Mouse (Mus musculus): ENCODE measurements at regions not wholly inside any gene's neighbourhood (a gene's known extent, or its start where the extent isn't known, plus 50 kb on each side); places are given as distances from the start of the nearest gene placed in this dataset.

GRCm38 (mm10) chr5:146684429-146684828 lies 99.4 kb upstream of the Gpr12 start:
- H3K9me3 ChIP-seq (ENCODE audit: control insufficient read depth, low read length): no peaks in the 10 kb centered on the region
- ATAC-seq (replicated peaks; ENCODE audit: low FRiP score) (no peak), DNase-seq (ENCODE audit: low spot score) (no peak)
- H3K27me3 ChIP-seq (replicated peaks; ENCODE audit: control insufficient read depth, insufficient read depth, low read length): 0 out of 2 replicates have a peak, but pooled peaks cover 4% of the 10 kb centered on the region
- H3K4me1 ChIP-seq (replicated peaks; ENCODE audit: control insufficient read depth, insufficient read depth, low read length): peaks cover 8% of the 10 kb centered on the region
- 54% methylated on average over 3 of the region's 3 CpGs for WGBS
- no peak overlapping the region for H3K27ac ChIP-seq (ENCODE audit: low read depth, low read length)
- no peaks in the 10 kb centered on the region for H3K36me3 ChIP-seq (ENCODE audit: control insufficient read depth, insufficient read depth, low read length)
- H3K4me3 ChIP-seq (ENCODE audit: low read depth, low read length): no peak overlapping the region
- no peak overlapping the region for H3K4me2 ChIP-seq
- H3K9ac ChIP-seq (ENCODE audit: low read depth, low read length): no peak overlapping the region

GRCm38 (mm10) chr5:146683554-146683953 lies 98.5 kb upstream of the Gpr12 start:
- no peaks in the 10 kb centered on the region for H3K9me3 ChIP-seq (ENCODE audit: control insufficient read depth, low read length)
- no peak for ATAC-seq (replicated peaks; ENCODE audit: low FRiP score)
- 59% methylated on average over 8 of the region's 8 CpGs for WGBS
- peaks cover 17% of the 10 kb centered on the region for H3K4me1 ChIP-seq (replicated peaks; ENCODE audit: control insufficient read depth, insufficient read depth, low read length)
- H3K4me2 ChIP-seq: no peak overlapping the region
- H3K9ac ChIP-seq (ENCODE audit: low read depth, low read length): no peak overlapping the region
- H3K4me3 ChIP-seq (ENCODE audit: low read depth, low read length): no peak overlapping the region
- H3K27me3 ChIP-seq (replicated peaks; ENCODE audit: control insufficient read depth, insufficient read depth, low read length): 0 out of 2 replicates have a peak, but pooled peaks cover 4% of the 10 kb centered on the region
- no peak overlapping the region for H3K27ac ChIP-seq (ENCODE audit: low read depth, low read length)
- no peak for DNase-seq (ENCODE audit: low spot score)
- H3K36me3 ChIP-seq (ENCODE audit: control insufficient read depth, insufficient read depth, low read length): no peaks in the 10 kb centered on the region

GRCm38 (mm10) chr5:146682893-146683292 lies 97.9 kb upstream of the Gpr12 start:
- H3K4me3 ChIP-seq (ENCODE audit: low read depth, low read length): no peak overlapping the region
- WGBS: 52% methylated on average over 5 of the region's 5 CpGs
- 0 out of 2 replicates have a peak, but pooled peaks cover 4% of the 10 kb centered on the region for H3K27me3 ChIP-seq (replicated peaks; ENCODE audit: control insufficient read depth, insufficient read depth, low read length)
- no peak overlapping the region for H3K27ac ChIP-seq (ENCODE audit: low read depth, low read length)
- no peak overlapping the region for H3K9ac ChIP-seq (ENCODE audit: low read depth, low read length)
- DNase-seq (ENCODE audit: low spot score): no peak
- H3K36me3 ChIP-seq (ENCODE audit: control insufficient read depth, insufficient read depth, low read length): no peaks in the 10 kb centered on the region
- H3K9me3 ChIP-seq (ENCODE audit: control insufficient read depth, low read length): no peaks in the 10 kb centered on the region
- H3K4me2 ChIP-seq: no peak overlapping the region
- ATAC-seq (replicated peaks; ENCODE audit: low FRiP score): no peak
- H3K4me1 ChIP-seq (replicated peaks; ENCODE audit: control insufficient read depth, insufficient read depth, low read length): peaks cover 22% of the 10 kb centered on the region

GRCm38 (mm10) chr5:146681512-146681911 lies 96.5 kb upstream of the Gpr12 start:
- no peak for ATAC-seq (replicated peaks; ENCODE audit: low FRiP score)

GRCm38 (mm10) chr5:146679198-146679681 lies 94.2 kb upstream of the Gpr12 start:
- Histone ChIP-seq H3K27ac (ENCODE audit: low read depth, low read length) (peak overlapping the region; percentile 59), H3K36me3 (ENCODE audit: control insufficient read depth, insufficient read depth, low read length) (no peaks in the 10 kb centered on the region), H3K9me3 (ENCODE audit: control insufficient read depth, low read length) (no peaks in the 10 kb centered on the region), H3K4me1 (replicated peaks; ENCODE audit: control insufficient read depth, insufficient read depth, low read length) (peaks cover 31% of the 10 kb centered on the region), H3K27me3 (replicated peaks; ENCODE audit: control insufficient read depth, insufficient read depth, low read length) (0 out of 2 replicates have a peak, but pooled peaks cover 4% of the 10 kb centered on the region), H3K4me3 (ENCODE audit: low read depth, low read length) (no peak overlapping the region), H3K4me2 (no peak overlapping the region; the same call in none of the 2 replicates), H3K9ac (ENCODE audit: low read depth, low read length) (no peak overlapping the region)
- peak; percentile 82 for ATAC-seq (replicated peaks; ENCODE audit: low FRiP score)
- 38% methylated on average over 6 of the region's 6 CpGs for WGBS
- peak; percentile 47 for DNase-seq (ENCODE audit: low spot score)

More at GRCm38 (mm10) chr5:146681512-146681911, 96.5 kb upstream of the Gpr12 start:
- no peak overlapping the region for H3K4me2 ChIP-seq
- H3K9me3 ChIP-seq (ENCODE audit: control insufficient read depth, low read length): no peaks in the 10 kb centered on the region
- no peak overlapping the region for H3K4me3 ChIP-seq (ENCODE audit: low read depth, low read length)
- peaks cover 30% of the 10 kb centered on the region for H3K4me1 ChIP-seq (replicated peaks; ENCODE audit: control insufficient read depth, insufficient read depth, low read length)
- no peak overlapping the region; the same call in 1 of the 2 replicates for H3K9ac ChIP-seq (ENCODE audit: low read depth, low read length)
- no peak overlapping the region for H3K27ac ChIP-seq (ENCODE audit: low read depth, low read length)
- H3K27me3 ChIP-seq (replicated peaks; ENCODE audit: control insufficient read depth, insufficient read depth, low read length): 0 out of 2 replicates have a peak, but pooled peaks cover 4% of the 10 kb centered on the region
- no peak for DNase-seq (ENCODE audit: low spot score)
- no peaks in the 10 kb centered on the region for H3K36me3 ChIP-seq (ENCODE audit: control insufficient read depth, insufficient read depth, low read length)
- 72% methylated on average over 9 of the region's 9 CpGs for WGBS

- Histone ChIP-seq H3K4me2 (peak overlapping the region; percentile 14), H3K27ac (ENCODE audit: low read depth, low read length) (peak overlapping the region; percentile 59), H3K36me3 (ENCODE audit: control insufficient read depth, insufficient read depth, low read length) (no peaks in the 10 kb centered on the region), H3K4me1 (replicated peaks; ENCODE audit: control insufficient read depth, insufficient read depth, low read length) (peaks cover 31% of the 10 kb centered on the region), H3K9me3 (ENCODE audit: control insufficient read depth, low read length) (no peaks in the 10 kb centered on the region), H3K27me3 (replicated peaks; ENCODE audit: control insufficient read depth, insufficient read depth, low read length) (0 out of 2 replicates have a peak, but pooled peaks cover 4% of the 10 kb centered on the region), H3K4me3 (ENCODE audit: low read depth, low read length) (no peak overlapping the region), H3K9ac (ENCODE audit: low read depth, low read length) (peak overlapping the region; percentile 35; the same call in 1 of the 2 replicates)
- no peak for DNase-seq (ENCODE audit: low spot score)
- 68% methylated on average over 10 of the region's 10 CpGs for WGBS
- ATAC-seq (replicated peaks; ENCODE audit: low FRiP score): no peak
Measured at GRCm38 (mm10) chr5:146678775-146679170, 93.7 kb upstream of the Gpr12 start.

GRCm38 (mm10) chr5:146678049-146678774 lies 93.2 kb upstream of the Gpr12 start:
- Histone ChIP-seq H3K4me2 (no peak overlapping the region), H3K36me3 (ENCODE audit: control insufficient read depth, insufficient read depth, low read length) (no peaks in the 10 kb centered on the region), H3K9me3 (ENCODE audit: control insufficient read depth, low read length) (no peaks in the 10 kb centered on the region), H3K9ac (ENCODE audit: low read depth, low read length) (0 out of 2 replicates have a peak overlapping the region, but pooled peaks have one; percentile 35), H3K4me3 (ENCODE audit: low read depth, low read length) (no peak overlapping the region), H3K27ac (ENCODE audit: low read depth, low read length) (peak overlapping the region; percentile 59), H3K4me1 (replicated peaks; ENCODE audit: control insufficient read depth, insufficient read depth, low read length) (peaks cover 31% of the 10 kb centered on the region), H3K27me3 (replicated peaks; ENCODE audit: control insufficient read depth, insufficient read depth, low read length) (0 out of 2 replicates have a peak, but pooled peaks cover 4% of the 10 kb centered on the region)
- 62% methylated on average over 13 of the region's 13 CpGs for WGBS
- ATAC-seq (replicated peaks; ENCODE audit: low FRiP score): no peak
- no peak for DNase-seq (ENCODE audit: low spot score)

- no peak for DNase-seq (ENCODE audit: low spot score)
- H3K27ac ChIP-seq (ENCODE audit: low read depth, low read length): peak overlapping the region; percentile 43
- H3K27me3 ChIP-seq (replicated peaks; ENCODE audit: control insufficient read depth, insufficient read depth, low read length): 0 out of 2 replicates have a peak, but pooled peaks cover 4% of the 10 kb centered on the region
- no peaks in the 10 kb centered on the region for H3K36me3 ChIP-seq (ENCODE audit: control insufficient read depth, insufficient read depth, low read length)
- no peak overlapping the region for H3K9ac ChIP-seq (ENCODE audit: low read depth, low read length)
- H3K9me3 ChIP-seq (ENCODE audit: control insufficient read depth, low read length): no peaks in the 10 kb centered on the region
- 89% methylated on average over 8 of the region's 8 CpGs for WGBS
- peaks cover 31% of the 10 kb centered on the region for H3K4me1 ChIP-seq (replicated peaks; ENCODE audit: control insufficient read depth, insufficient read depth, low read length)
- no peak for ATAC-seq (replicated peaks; ENCODE audit: low FRiP score)
- no peak overlapping the region for H3K4me3 ChIP-seq (ENCODE audit: low read depth, low read length)
- H3K4me2 ChIP-seq: no peak overlapping the region
Measured at GRCm38 (mm10) chr5:146677151-146677515, 92.1 kb upstream of the Gpr12 start.

All from liver, embryonic 11.5 days (tissue).